Mouse (Mus musculus) ES-Bruce4 (cell line): ENCODE measurements at regions not wholly inside any gene's neighbourhood (a gene's known extent, or its start where the extent isn't known, plus 50 kb on each side); places are given as distances from the start of the nearest gene placed in this dataset.

Source experiments
- H3K27ac ChIP-seq: 2 replicates; pipeline ENCODE4 v1.5.1; 2012; ENCODE audit warnings: low read length, inconsistent platforms; ENCODE audit not compliant: insufficient read depth
- H3K27me3 ChIP-seq: 2 replicates; pipeline ENCODE4 v1.6.1; 2012; ENCODE audit warnings: mild to moderate bottlenecking, low read length, inconsistent platforms; ENCODE audit not compliant: control insufficient read depth, poor library complexity, insufficient read depth, severe bottlenecking
- H3K36me3 ChIP-seq: 2 replicates; pipeline ENCODE4 v1.6.1; 2012; ENCODE audit warnings: inconsistent platforms, mild to moderate bottlenecking, low read length, moderate library complexity; ENCODE audit not compliant: control insufficient read depth, poor library complexity, insufficient read depth, severe bottlenecking
- H3K4me1 ChIP-seq: one replicate; pipeline ENCODE4 v1.8.1; 2011; ENCODE audit warnings: low read length; ENCODE audit not compliant: control insufficient read depth, insufficient read depth
- H3K4me3 ChIP-seq: 2 replicates; pipeline ENCODE4 v1.5.1; 2011; ENCODE audit warnings: low read depth, mild to moderate bottlenecking, low read length
- H3K9ac ChIP-seq: 2 replicates; pipeline ENCODE4 v1.6.1; 2012; ENCODE audit warnings: low read depth, mild to moderate bottlenecking, inconsistent platforms; ENCODE audit not compliant: poor library complexity, severe bottlenecking
- H3K9me3 ChIP-seq: replicated peaks from 2 replicates; pipeline ENCODE4 v1.6.1; 2012; ENCODE audit warnings: mild to moderate bottlenecking, low read length, inconsistent platforms; ENCODE audit not compliant: control insufficient read depth, poor library complexity, insufficient read depth, severe bottlenecking
- CTCF ChIP-seq: IDR thresholded peaks from one replicate; pipeline ENCODE4 v1.8.1; 2011; ENCODE audit warnings: low read depth, low read length
- EP300 ChIP-seq: IDR thresholded peaks from 2 replicates; pipeline ENCODE4 v1.6.1; 2011; ENCODE audit warnings: low read depth, low read length; ENCODE audit not compliant: insufficient read depth
- POLR2A ChIP-seq: IDR thresholded peaks from one replicate; pipeline ENCODE4 v1.8.1; 2011; ENCODE audit warnings: low read length; ENCODE audit not compliant: insufficient read depth

- Histone ChIP-seq H3K4me1 (no peaks in the 10 kb centered on the region), H3K9me3 (no peaks in the 10 kb centered on the region), H3K4me3 (no peak overlapping the region), H3K27me3 (no peaks in the 10 kb centered on the region), H3K27ac (no peak overlapping the region), H3K36me3 (no peaks in the 10 kb centered on the region), H3K9ac (no peak overlapping the region)
- TF ChIP-seq POLR2A (no peak), CTCF (no peak), EP300 (no peak)
Measured at GRCm38 (mm10) chr6:93113361-93113760, 170.1 kb upstream of the Adamts9 start.

GRCm38 (mm10) chr6:93094730-93095360, 151.6 kb upstream of the Adamts9 start:
- Histone ChIP-seq H3K27me3 (no peaks in the 10 kb centered on the region), H3K9me3 (no peaks in the 10 kb centered on the region), H3K4me1 (peaks cover 4% of the 10 kb centered on the region), H3K36me3 (no peaks in the 10 kb centered on the region), H3K27ac (no peak overlapping the region), H3K9ac (no peak overlapping the region), H3K4me3 (no peak overlapping the region)
- TF ChIP-seq EP300 (no peak), POLR2A (no peak), CTCF (no peak)

GRCm38 (mm10) chr6:93093770-93094169, 150.5 kb upstream of the Adamts9 start:
- Histone ChIP-seq H3K4me1 (peaks cover 4% of the 10 kb centered on the region), H3K27me3 (no peaks in the 10 kb centered on the region), H3K36me3 (no peaks in the 10 kb centered on the region), H3K9me3 (no peaks in the 10 kb centered on the region), H3K9ac (no peak overlapping the region), H3K27ac (no peak overlapping the region), H3K4me3 (no peak overlapping the region)
- TF ChIP-seq CTCF (no peak), POLR2A (no peak), EP300 (no peak)

- TF ChIP-seq POLR2A: no peak
- TF ChIP-seq EP300: no peak
- no peak for TF ChIP-seq CTCF
- Histone ChIP-seq H3K4me3 (no peak overlapping the region), H3K9ac (no peak overlapping the region), H3K36me3 (no peaks in the 10 kb centered on the region), H3K9me3 (no peaks in the 10 kb centered on the region), H3K27ac (no peak overlapping the region), H3K4me1 (no peaks in the 10 kb centered on the region), H3K27me3 (no peaks in the 10 kb centered on the region)
Measured at GRCm38 (mm10) chr6:93087329-93087728, 144.0 kb upstream of the Adamts9 start.

- Histone ChIP-seq H3K36me3 (no peaks in the 10 kb centered on the region), H3K27me3 (no peaks in the 10 kb centered on the region), H3K9me3 (no peaks in the 10 kb centered on the region), H3K27ac (no peak overlapping the region), H3K4me1 (no peaks in the 10 kb centered on the region), H3K9ac (no peak overlapping the region), H3K4me3 (no peak overlapping the region)
- TF ChIP-seq CTCF (no peak), EP300 (no peak), POLR2A (no peak)
Measured at GRCm38 (mm10) chr6:93084286-93084685, 141.0 kb upstream of the Adamts9 start.

- TF ChIP-seq CTCF (no peak), EP300 (no peak), POLR2A (no peak)
- H3K4me3 ChIP-seq: no peak overlapping the region
- H3K27ac ChIP-seq: no peak overlapping the region
- H3K36me3 ChIP-seq: no peaks in the 10 kb centered on the region
- H3K4me1 ChIP-seq: no peaks in the 10 kb centered on the region
- H3K27me3 ChIP-seq: no peaks in the 10 kb centered on the region
- no peak overlapping the region for H3K9ac ChIP-seq
- H3K9me3 ChIP-seq: no peaks in the 10 kb centered on the region
Measured at GRCm38 (mm10) chr6:93083716-93084115, 140.4 kb upstream of the Adamts9 start.
